Mouse (Mus musculus) limb, embryonic 15.5 days (tissue): ENCODE data around the gene S1pr3. TPM values are rescaled to one million over a fixed set of nuclear protein-coding genes. Genes with fewer than 3 reads are reported as not detected.

ENCODE experiments used
- ATAC-seq: fragments of 200-750 bp; cut with Nextera tagmentation; 2 replicates; pipeline ENCODE4 v1.8.0; 2017; ENCODE audit warnings: low read depth, moderate TSS enrichment; ENCODE audit not compliant: insufficient number of reproducible peaks, low FRiP score, low TSS enrichment
- H3K27ac ChIP-seq: fragments of 300-500 bp; sonication (generic); 2 replicates; pipeline ENCODE4 v1.5.1; 2015; ENCODE audit warnings: moderate library complexity, mild to moderate bottlenecking, inconsistent platforms
- H3K27me3 ChIP-seq: fragments of 300-500 bp; sonication (generic); 2 replicates; pipeline ENCODE4 v1.6.1; 2015; ENCODE audit warnings: inconsistent platforms
- H3K36me3 ChIP-seq: fragments of 300-500 bp; sonication (generic); 2 replicates; pipeline ENCODE4 v1.6.1; 2015; ENCODE audit warnings: inconsistent platforms
- H3K4me1 ChIP-seq: fragments of 300-500 bp; sonication (generic); 2 replicates; pipeline ENCODE4 v1.6.1; 2015; ENCODE audit warnings: inconsistent platforms
- H3K4me2 ChIP-seq: fragments of 300-500 bp; sonication (generic); 2 replicates; pipeline ENCODE4 v1.6.1; 2015; ENCODE audit warnings: mild to moderate bottlenecking, inconsistent platforms
- H3K4me3 ChIP-seq: fragments of 300-500 bp; sonication (generic); 2 replicates; pipeline ENCODE4 v1.5.1; 2015; ENCODE audit warnings: mild to moderate bottlenecking, inconsistent platforms
- H3K9ac ChIP-seq: fragments of 300-500 bp; sonication (generic); 2 replicates; pipeline ENCODE4 v1.6.1; 2015; ENCODE audit warnings: inconsistent platforms
- H3K9me3 ChIP-seq: fragments of 300-500 bp; sonication (generic); 2 replicates; pipeline ENCODE4 v1.6.1; 2016; ENCODE audit warnings: inconsistent platforms
- WGBS: fragments of 180-500 bp; shearing (Covaris S2); methylation state at CpG from one replicate; pipeline ENCODE4 v1.1.7; 2015; 5-methylcytosine and 5-hydroxymethylcytosine counted together
- polyA plus RNA-seq: library from polyadenylated mRNA; unstranded; fragments of >200 nt; fragmentation: Nextera tagmentation; extraction: Ambion mirVana; gene quantifications from 2 replicates; pipeline ENCODE4 v1.2.1, GENCODE M21; 2015

The S1pr3 gene
- 101 and 109 TPM in 2 replicates for polyA plus RNA-seq

GRCm38 (mm10) chr13:51408519-51409001 is at the start of gene S1pr3:
TSS of gene S1pr3 (plus strand) at chr13:51408639.
- H3K4me2 ChIP-seq: peak within 1 kb of the TSS; percentile 57
- WGBS: under 1% methylated on average over 33 of the region's 33 CpGs
- H3K27me3 ChIP-seq: no peaks in the 10 kb centered on the region
- H3K4me3 ChIP-seq: peak within 1 kb of the TSS; percentile 64
- no peaks in the 10 kb centered on the region for H3K9me3 ChIP-seq
- H3K9ac ChIP-seq: peak within 1 kb of the TSS; percentile 61
- peaks cover 48% of the 10 kb centered on the region for H3K4me1 ChIP-seq
- ATAC-seq: peak; percentile 71
- H3K27ac ChIP-seq: peak within 1 kb of the TSS; percentile 88
- H3K36me3 ChIP-seq: no peaks in the 10 kb centered on the region

DNA sequence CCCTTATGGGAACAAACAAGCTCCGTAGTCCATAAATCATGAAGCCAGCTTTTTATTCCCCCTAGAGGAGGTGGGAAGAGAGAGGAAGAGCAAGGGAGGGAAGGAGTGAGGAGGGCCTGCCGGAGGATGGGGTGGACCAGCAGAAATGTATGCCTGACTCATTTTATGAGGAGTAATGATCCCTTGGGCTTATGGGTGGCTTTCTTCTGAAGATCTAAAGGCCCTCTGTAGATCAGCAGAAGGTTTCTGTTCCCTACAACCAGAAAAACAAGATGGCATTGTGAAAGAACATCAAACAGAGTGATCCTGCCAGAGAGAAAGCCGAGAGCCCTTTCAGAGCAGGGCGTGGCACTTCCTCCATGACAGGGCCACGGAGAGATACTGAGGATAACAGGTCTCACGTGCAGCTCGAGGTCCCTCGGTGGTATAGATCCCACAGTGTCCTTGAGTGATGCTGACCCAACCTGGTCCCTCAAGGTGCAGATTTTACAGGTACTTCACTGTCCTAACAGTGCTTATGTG is 47.9 kb upstream of the S1pr3 start:
- Histone ChIP-seq H3K27me3 (no peaks in the 10 kb centered on the region), H3K4me3 (no peak overlapping the region), H3K36me3 (no peaks in the 10 kb centered on the region), H3K4me2 (no peak overlapping the region), H3K27ac (no peak overlapping the region), H3K9ac (no peak overlapping the region), H3K9me3 (no peaks in the 10 kb centered on the region), H3K4me1 (no peaks in the 10 kb centered on the region)
- WGBS: 52% methylated on average over 8 of the region's 8 CpGs
- ATAC-seq: no peak

DNA sequence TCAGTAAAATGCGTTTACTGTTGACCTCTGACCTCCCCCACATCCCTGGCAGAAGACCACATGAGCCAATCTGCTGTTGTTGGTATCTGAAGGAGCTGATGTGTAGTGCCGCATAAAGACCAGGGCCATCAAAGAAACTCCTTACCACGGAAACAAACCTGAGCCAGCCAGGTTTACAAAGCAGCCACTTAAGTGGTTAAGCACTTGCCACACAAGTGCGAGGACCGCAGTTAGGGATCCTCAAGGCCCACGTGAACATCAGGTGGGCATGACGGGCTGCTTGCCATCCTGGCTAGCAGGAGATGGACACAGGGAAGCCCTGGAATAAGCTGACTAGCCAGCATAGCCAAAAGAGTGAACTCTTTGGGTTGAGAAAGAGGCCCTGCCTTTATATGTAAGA is 45.0 kb upstream of the S1pr3 start:
- Histone ChIP-seq H3K27me3 (no peaks in the 10 kb centered on the region), H3K36me3 (no peaks in the 10 kb centered on the region), H3K27ac (no peak overlapping the region), H3K9me3 (no peaks in the 10 kb centered on the region), H3K4me3 (no peak overlapping the region), H3K9ac (no peak overlapping the region), H3K4me1 (no peaks in the 10 kb centered on the region), H3K4me2 (no peak overlapping the region)
- no peak for ATAC-seq
- 77% methylated on average over 7 of the region's 7 CpGs for WGBS

GRCm38 (mm10) chr13:51363985-51364384 is 44.5 kb upstream of the S1pr3 start:
- WGBS: 83% methylated on average over 5 of the region's 5 CpGs
- H3K27me3 ChIP-seq: no peaks in the 10 kb centered on the region
- no peaks in the 10 kb centered on the region for H3K9me3 ChIP-seq
- no peak overlapping the region for H3K27ac ChIP-seq
- H3K4me3 ChIP-seq: no peak overlapping the region
- H3K4me1 ChIP-seq: no peaks in the 10 kb centered on the region
- no peak for ATAC-seq
- no peaks in the 10 kb centered on the region for H3K36me3 ChIP-seq
- H3K9ac ChIP-seq: no peak overlapping the region
- no peak overlapping the region for H3K4me2 ChIP-seq

- WGBS: 89% methylated on average over 6 of the region's 6 CpGs
- Histone ChIP-seq H3K9me3 (no peaks in the 10 kb centered on the region), H3K27ac (no peak overlapping the region), H3K4me2 (no peak overlapping the region), H3K4me1 (no peaks in the 10 kb centered on the region), H3K9ac (no peak overlapping the region), H3K4me3 (no peak overlapping the region), H3K36me3 (no peaks in the 10 kb centered on the region), H3K27me3 (no peaks in the 10 kb centered on the region)
- ATAC-seq: no peak
Measured at GRCm38 (mm10) chr13:51365191-51365590, 43.2 kb upstream of the S1pr3 start.

- no peaks in the 10 kb centered on the region for H3K27me3 ChIP-seq
- 57% methylated on average over 2 of the region's 2 CpGs for WGBS
- no peak overlapping the region for H3K4me3 ChIP-seq
- H3K9ac ChIP-seq: no peak overlapping the region
- no peak for ATAC-seq
- no peaks in the 10 kb centered on the region for H3K4me1 ChIP-seq
- no peaks in the 10 kb centered on the region for H3K9me3 ChIP-seq
- H3K4me2 ChIP-seq: no peak overlapping the region
- H3K36me3 ChIP-seq: no peaks in the 10 kb centered on the region
- H3K27ac ChIP-seq: no peak overlapping the region
Measured at GRCm38 (mm10) chr13:51368346-51368745, 40.1 kb upstream of the S1pr3 start.

DNA sequence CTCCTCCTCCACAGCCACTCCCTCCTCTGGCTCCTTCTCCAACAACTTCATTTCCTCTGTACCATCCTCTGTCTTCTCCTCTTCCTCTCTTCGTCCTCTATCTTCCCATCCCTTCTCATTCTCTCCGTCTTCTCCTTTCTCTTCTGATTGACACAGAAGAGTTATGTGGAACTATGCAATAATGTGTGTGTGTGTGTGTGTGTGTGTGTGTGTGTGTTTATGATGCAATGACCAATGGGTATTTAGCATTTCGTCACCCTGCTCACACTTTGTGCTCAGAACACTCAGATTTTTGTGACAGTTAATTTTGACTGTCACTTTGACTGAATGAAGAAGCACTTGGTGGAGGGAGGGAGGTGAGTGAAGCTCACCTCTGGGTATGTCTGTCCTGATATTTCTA is 39.1 kb upstream of the S1pr3 start:
- Histone ChIP-seq H3K27me3 (no peaks in the 10 kb centered on the region), H3K4me3 (no peak overlapping the region), H3K9me3 (no peaks in the 10 kb centered on the region), H3K27ac (no peak overlapping the region), H3K36me3 (no peaks in the 10 kb centered on the region), H3K9ac (no peak overlapping the region), H3K4me2 (no peak overlapping the region), H3K4me1 (0 out of 2 replicates have a peak, but pooled peaks cover under 1% of the 10 kb centered on the region)
- ATAC-seq: no peak
- WGBS: 91% methylated on average over 3 of the region's 3 CpGs

DNA sequence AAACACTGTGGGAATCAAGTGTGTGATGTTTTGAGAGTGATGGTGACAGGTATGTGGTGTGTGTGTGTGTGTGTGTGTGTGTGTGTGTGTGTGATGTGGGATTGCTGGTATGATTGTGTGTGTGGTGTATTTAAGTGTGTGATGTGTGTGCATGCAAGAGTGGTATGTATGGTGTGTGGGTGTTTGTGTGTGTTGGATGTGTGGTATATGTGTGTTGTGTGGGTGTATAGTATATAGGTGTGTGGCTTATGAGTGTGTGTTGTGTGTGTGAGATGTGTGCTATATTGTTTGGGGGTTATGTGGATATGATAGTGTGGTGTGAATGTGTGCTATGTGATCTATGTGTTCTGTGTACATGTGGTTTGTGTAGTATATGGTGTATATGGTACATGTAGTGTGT is 35.4 kb upstream of the S1pr3 start:
- Histone ChIP-seq H3K9me3 (no peaks in the 10 kb centered on the region), H3K27ac (no peak overlapping the region), H3K4me1 (peaks cover 6% of the 10 kb centered on the region; the same call in 1 of the 2 replicates), H3K36me3 (no peaks in the 10 kb centered on the region), H3K4me2 (no peak overlapping the region), H3K27me3 (no peaks in the 10 kb centered on the region), H3K4me3 (no peak overlapping the region), H3K9ac (no peak overlapping the region)
- ATAC-seq: no peak

DNA sequence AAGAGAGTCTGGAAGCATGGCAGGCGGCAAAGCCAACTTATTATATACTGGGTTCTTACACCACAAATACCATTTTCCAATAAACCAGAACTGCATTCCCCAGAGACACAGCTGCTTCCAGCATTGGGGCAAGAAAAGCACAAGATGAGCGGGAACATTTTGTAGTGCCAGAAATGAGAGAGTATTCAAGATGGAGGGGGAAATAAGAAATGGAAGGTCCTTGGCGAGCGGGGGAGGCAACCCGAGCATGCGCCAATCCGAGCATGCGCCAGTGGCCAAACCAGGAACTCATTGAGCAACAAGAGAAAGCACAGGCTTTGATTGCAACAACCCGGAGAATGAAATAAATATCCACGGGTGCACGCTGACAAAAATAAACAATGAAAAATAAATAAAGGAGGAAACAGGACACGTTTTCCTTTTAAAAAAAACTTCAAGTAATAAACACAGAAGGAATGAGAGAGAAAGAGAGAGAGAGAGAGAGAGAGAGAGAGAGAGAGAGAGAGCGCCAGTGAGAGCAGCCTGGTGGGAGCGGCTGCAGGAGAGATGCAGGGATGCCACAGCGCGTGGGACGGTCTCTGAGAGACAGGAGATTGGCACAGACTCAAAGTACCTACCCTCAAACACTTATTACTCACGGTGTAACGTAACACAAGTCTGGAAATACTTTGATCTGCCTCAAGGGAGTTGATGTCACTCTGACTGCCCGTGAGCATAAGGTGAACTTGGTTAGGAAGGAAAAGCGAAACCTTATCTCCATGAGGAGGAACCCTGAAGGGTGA is 34.2 kb upstream of the S1pr3 start:
- Histone ChIP-seq H3K27ac (no peak overlapping the region), H3K9me3 (no peaks in the 10 kb centered on the region), H3K4me2 (no peak overlapping the region), H3K36me3 (no peaks in the 10 kb centered on the region), H3K4me3 (no peak overlapping the region), H3K4me1 (peaks cover 10% of the 10 kb centered on the region), H3K9ac (no peak overlapping the region), H3K27me3 (no peaks in the 10 kb centered on the region)
- no peak for ATAC-seq
- 65% methylated on average over 21 of the region's 21 CpGs for WGBS

- H3K27me3 ChIP-seq: no peaks in the 10 kb centered on the region
- H3K36me3 ChIP-seq: no peaks in the 10 kb centered on the region
- ATAC-seq: no peak
- no peak overlapping the region for H3K4me2 ChIP-seq
- WGBS: 35% methylated on average over 4 of the region's 4 CpGs
- no peak overlapping the region for H3K9ac ChIP-seq
- H3K27ac ChIP-seq: no peak overlapping the region
- peaks cover 16% of the 10 kb centered on the region for H3K4me1 ChIP-seq
- H3K4me3 ChIP-seq: no peak overlapping the region
- no peaks in the 10 kb centered on the region for H3K9me3 ChIP-seq
Measured at GRCm38 (mm10) chr13:51378126-51378525, 30.3 kb upstream of the S1pr3 start.

DNA sequence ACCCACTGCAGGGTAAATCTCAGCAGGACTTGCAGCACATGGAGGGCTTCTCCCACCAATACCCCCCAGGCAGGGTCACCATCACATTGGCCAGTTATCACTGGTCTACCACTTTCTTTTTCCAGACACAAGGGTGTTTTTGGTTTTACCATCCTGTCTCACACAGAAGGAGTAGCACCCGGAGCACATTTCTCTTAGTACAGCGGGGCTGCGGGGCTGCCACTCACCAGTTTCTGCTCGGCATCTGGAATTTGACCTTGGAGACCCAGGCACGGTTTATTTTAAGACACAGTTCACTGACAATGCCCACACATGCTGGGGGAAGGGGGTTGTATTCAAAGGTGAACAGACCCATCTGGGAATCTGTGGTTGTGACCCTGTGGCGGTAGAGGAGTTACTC is 28.8 kb upstream of the S1pr3 start:
- Histone ChIP-seq H3K27me3 (no peaks in the 10 kb centered on the region), H3K9ac (no peak overlapping the region), H3K4me3 (no peak overlapping the region), H3K4me1 (peaks cover 14% of the 10 kb centered on the region), H3K36me3 (no peaks in the 10 kb centered on the region), H3K27ac (0 out of 2 replicates have a peak overlapping the region, but pooled peaks have one; percentile 3), H3K9me3 (no peaks in the 10 kb centered on the region), H3K4me2 (no peak overlapping the region)
- no peak for ATAC-seq
- WGBS: 29% methylated on average over 6 of the region's 6 CpGs

DNA sequence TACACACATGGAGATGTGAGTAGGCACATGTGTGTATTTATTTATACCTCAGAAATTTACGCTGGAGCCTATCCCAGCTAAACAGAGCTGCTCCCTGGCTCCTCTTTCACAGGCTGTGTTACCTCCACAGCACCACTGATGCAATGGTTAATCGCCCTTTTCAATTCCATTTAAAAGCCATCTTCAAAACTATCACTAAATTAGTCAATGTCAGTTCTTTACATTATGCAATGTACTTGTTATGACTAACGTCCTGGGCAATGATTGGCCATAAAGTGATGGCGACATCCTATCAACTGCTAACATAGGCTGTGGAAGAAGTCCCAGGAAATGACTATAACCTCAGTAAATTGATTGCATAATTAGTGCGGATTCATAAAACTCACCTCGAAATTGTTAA is 26.9 kb upstream of the S1pr3 start:
- H3K27me3 ChIP-seq: no peaks in the 10 kb centered on the region
- WGBS: 70% methylated on average over 6 of the region's 6 CpGs
- H3K27ac ChIP-seq: no peak overlapping the region
- peaks cover 13% of the 10 kb centered on the region for H3K4me1 ChIP-seq
- H3K4me3 ChIP-seq: no peak overlapping the region
- no peak overlapping the region for H3K9ac ChIP-seq
- no peaks in the 10 kb centered on the region for H3K9me3 ChIP-seq
- no peaks in the 10 kb centered on the region for H3K36me3 ChIP-seq
- ATAC-seq: no peak
- H3K4me2 ChIP-seq: no peak overlapping the region
